Mouse (Mus musculus) 3134 (cell line): ENCODE measurements around the gene Uggt1.

ENCODE experiments used
- DNase-seq: peaks from one replicate; pipeline ENCODE4 v3.0.0-alpha.2; 2011; ENCODE audit warnings: low spot score; ENCODE audit not compliant: insufficient read length; ENCODE audit errors: extremely low read depth

Uggt1 gene

DNA sequence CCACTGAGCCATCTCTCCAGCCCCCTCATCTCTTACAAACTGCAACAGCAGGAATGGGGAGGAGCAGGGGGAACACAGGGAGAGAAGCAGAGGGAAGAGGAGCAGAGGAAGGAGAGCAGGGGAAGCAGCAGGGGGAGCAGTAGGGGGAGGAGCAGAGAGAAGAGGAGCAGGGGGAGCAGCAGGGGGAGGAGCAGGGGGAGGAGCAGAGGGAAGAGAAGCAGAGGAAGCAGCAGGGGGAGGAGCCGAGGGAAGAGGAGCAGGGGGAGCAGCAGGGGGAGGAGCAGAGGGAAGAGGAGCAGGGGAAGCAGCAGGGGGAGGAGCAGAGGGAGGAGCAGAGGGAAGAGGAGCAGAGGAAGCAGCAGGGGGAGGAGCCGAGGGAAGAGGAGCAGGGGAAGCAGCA is 14.1 kb upstream of the Uggt1 start:
- no peak for DNase-seq

DNA sequence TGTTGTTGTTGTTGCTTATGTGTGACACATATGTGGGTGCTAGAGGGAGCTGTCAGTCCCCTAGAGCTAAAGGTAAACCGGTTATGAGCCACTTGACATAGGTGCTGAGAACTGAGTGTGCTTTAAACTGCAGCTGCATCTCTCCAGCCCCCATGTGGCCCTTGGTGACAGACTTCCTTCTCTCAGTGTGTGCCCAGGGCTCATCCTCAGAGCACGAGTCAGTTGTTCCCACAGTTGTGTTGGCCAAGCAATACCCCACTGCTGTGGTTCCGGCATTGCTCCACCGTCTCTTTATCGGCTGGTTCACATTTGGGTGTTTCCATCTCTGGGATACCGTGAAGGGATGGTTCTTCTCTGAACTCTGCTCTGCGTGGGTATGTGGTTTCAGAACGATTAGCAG is 12.8 kb upstream of the Uggt1 start:
- DNase-seq: no peak

DNA sequence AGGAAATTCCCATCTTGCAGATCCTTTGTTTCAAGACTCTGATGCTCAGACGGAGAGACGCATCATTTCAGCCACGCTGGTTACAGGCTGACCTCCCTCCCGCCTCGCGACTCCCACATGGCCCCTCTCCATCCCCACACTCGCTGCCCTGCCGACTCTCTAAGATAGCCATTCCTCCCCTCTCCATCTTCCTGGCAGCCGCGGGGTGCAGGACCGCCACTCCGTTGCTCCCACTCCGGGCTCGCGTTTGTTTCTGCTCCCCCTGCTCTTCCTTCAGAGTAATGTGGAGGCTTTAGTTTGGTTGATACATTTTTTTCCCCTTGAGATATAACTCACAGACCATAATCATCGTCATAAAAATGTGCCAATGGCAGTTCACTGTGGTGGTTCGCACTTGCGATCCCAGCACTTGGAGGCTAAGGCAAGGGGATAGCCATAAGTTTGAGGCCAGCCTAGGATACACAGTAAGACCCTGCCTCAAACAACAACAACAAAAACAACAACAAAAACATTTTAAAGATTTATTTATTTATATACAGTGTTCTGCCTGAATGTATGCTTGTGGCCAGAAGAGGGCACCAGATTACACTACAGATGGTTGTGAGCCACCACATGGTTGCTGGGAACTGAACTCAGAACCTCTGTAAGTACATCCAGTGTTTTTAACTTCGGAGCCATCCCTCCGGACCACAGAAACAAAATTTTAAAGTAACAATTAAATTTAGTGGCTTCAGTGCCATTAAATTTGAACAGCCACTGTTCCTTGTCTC is 11.5 kb upstream of the Uggt1 start:
- no peak for DNase-seq

DNA sequence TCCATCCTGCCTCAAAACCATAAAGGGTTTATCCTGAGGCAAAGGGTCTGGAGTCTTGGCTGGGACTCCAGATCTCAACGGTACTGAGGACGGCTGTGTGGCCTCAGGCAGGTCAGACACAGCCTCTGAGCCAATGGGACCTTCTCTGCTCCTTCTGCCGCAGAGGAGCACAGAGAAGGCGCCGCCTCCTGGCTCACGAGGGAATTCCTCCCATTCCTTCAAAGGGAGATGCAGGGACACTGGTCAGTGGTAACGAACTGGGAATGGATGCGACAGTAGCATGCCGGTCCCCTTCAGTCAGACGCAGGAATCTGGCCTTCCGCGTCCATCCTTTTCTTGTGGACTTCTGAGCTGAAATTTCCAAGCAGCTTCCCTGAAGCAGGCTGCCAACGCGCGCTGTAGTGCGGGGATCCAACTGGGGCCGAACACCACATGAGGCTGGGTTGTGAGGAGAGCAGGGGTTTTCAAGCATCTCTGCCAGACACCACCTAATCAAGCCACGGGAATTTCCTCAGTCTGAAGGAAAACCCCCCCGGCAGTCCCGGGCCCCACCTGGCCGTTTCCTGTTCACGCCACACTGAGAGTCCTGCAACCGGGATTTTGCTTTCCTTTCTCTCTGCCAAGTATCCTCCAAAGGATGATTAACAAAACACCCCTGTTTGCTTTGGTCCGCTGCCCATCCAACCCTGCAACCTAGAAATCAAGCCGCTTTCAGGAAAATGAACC is 10.3 kb upstream of the Uggt1 start:
- DNase-seq: peak; percentile 44

DNA sequence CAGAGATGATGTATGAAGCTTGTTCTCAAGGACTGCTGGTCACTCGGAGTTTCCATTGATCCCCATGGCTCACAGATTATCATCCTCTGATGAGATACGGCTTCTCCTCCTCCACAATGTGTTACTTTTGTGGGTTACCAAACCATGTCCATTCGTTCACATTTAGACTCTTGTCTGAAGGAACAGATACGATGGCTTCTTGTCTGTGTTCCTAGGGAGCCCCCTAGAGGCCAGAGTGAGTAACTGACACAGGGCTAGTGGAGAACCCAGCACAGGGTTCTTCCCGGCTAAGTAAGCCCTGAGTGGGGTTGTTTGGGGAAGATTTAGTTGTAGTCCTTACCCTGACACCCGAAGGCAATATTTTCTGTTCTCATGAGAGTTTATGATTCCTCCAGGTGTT is 8.3 kb upstream of the Uggt1 start:
- DNase-seq: no peak

DNA sequence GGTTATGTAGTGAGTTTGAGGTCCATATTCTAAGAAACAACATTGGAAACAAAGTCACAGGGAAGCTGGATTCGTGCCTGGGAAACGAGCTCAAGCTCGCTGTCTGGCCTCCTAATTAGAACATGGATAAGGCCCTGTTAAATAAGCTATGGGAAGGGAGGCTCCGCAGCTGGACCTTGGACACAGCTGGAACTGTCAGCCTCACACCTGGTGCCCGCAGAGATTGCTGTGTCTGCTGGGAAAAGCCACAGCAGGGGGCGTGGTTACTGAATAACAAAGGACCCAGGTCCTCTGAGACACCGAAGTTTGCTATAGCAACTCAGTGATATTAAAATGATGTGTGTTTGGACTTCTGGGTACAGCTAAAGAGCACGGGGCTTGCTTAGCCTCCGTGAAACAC is 6.9 kb upstream of the Uggt1 start:
- DNase-seq: no peak

DNA sequence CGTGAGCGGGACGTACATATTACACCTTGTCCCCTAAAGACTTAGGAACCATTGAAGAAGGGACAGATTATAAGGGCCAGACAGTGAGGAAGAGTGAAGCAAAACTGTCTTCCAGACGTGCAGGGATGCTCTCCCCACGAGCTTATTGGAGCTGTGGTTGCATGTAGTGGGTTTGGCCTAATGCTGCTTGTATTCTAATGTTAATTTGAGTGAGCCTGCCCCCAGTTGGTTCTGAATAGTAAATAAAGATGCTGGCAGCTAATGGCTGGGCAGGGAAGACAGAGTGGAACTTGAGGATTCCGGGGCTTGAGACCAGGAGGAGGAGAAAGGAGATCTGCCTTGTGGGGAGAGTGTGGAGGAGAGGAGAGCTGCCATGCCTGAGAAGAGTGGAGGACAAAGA is 2.2 kb upstream of the Uggt1 start:
- DNase-seq: no peak

DNA sequence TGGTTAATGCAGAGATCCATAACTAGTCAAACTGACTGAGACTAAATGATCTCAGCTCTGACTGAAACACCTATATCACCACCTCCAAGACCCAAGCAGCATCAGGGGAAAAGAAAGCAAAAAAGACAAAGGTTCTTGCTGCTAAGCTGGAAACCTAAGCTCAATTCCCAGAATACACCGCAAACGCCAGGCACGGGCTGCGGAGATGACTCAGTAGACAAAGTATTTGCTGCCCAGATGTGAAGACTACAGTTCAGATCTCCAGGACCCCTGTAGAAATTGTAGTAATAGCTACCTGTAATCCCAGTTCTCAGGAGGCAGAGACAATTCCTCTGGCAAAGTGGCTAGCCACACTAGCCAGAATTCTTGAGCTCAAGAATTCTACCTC is 302 bp upstream of the Uggt1 start:
- DNase-seq: peak; percentile 40

DNA sequence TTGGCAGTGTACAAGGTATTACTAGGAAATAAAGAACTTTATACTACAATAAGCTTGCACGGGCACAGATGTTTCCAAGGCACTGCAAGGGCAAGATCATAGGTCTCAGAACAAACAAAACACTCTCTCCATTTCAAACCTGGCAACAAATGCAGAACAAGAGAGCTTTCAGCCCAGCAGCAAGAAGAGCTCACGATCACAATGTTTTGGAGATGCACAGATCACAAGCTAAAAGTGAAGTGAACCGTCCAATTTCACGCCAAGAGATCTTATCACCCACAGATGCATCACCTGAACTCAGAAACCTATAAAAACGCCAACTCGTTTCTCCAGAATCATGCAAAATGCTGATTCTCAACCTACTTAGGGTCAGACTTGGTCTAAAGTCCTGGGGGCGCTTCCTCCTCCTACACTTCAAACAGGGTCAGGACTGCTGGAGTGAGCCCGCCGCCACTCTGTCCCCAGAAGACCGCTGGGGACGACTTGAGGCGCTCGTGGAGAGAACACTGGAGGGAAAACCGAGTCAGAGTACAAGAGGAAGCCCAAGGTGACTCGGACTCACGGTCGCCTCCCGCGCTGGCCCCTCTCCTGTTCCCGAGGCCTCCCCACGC is 968 bp downstream of the Uggt1 start:
- DNase-seq: no peak

DNA sequence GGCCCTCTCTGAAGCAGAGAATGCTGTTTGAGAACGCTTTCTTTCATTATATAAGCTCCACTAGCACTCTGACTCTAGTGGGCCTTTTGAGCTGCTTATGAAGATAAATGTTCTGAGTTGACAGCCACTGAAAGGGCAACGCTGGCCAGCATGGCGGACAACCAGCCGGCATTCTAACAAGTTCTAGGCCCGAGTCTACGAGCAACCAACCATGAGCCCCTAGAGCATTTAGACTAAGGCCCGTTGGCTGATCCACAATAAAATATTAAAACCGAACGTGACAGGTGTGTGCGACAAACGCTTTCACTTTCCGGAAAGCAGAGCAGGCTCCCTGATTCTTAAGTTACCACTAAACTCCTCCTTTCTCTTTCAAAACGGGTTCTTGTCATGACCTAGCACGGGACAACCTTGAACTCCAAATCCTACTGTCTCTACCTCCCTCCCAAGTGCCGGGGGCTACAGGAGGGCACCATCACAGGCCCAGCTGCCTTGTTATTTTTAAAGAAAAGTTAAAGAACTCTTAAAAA is 2.6 kb downstream of the Uggt1 start:
- DNase-seq: no peak

DNA sequence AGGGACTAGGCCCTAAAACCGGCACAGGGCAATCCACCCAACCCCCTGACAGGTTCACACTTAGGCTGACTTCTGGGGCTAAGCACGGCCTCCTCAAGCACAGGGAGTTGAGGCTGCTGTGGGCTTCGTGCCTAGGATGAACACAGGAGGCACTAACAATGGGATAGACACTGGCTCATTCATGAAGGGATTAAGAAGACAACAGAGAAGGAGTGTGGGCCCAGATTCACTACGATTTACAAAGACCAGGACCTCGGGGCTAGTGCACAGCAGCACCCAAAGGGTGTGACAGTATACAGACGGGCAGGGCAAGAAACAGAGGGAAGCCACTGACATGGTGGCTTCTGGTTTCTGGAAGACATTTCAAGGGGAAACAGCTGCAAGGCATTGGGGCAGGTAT is 4.3 kb downstream of the Uggt1 start:
- DNase-seq: no peak

DNA sequence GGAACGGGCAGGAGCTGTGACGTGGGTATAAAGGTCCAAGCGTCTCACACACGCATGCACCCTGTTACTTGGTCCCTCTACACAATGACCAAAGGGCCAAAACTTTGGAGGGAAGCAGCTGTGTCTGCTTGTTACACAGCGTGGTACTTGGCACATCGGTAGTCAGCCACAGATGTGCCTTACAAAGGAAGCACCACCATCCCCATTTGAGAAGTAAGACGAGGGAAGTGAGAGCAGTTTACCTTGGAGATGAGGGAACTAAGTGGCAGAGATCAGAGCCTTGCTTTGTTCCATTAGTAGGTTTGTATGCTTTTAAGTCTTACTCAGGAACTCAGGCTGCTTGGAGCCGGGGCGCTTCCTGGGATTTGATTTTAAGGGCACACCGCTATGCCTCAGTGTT is 5.1 kb downstream of the Uggt1 start:
- DNase-seq: no peak

DNA sequence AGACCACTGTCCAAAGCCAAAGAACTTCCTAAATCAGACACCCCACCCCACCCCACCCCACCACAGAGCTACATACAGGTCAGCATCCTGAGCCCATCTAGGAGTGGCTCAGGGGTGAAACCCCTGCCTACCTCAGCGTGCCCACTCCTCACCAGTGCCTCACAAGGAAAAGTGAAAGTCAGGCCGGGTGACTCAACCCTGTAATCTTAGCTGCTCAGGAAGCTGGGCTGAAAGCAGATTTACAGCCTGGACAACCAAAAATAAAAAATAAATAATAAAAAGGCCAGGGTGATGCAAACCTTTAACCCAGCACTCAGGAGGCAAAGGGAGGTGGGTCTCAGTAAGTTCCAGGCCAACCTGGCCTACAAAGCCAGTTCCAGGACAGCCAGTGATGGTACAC is 8.7 kb downstream of the Uggt1 start:
- DNase-seq: peak; percentile 31

DNA sequence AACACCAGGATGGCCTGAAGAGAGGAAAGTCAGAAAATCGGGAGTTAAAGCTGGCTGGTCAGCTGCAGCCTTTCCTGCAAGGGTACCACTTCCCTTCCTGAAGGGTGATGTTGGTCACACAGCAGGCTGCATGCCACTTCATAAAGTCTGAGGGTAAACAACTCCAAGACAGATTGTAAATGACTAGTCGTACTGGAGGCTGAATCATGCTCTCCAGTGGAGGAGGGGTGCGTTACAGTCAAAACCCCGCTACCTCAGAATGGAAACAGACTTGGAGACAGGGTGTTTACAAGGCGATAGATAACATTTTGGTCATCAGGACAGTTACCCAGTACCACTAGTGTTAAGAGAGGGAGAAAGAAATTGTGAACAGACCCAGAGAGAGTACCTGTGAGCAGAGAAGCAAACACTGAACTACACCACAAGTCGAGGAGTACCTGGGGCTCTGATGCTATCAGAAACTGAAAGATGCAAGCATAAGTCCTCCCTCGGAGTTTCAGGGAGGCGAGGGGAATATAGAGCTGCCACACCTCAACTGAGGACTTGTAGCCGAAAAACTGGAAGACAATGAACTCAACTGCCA is 9.4 kb downstream of the Uggt1 start:
- no peak for DNase-seq

DNA sequence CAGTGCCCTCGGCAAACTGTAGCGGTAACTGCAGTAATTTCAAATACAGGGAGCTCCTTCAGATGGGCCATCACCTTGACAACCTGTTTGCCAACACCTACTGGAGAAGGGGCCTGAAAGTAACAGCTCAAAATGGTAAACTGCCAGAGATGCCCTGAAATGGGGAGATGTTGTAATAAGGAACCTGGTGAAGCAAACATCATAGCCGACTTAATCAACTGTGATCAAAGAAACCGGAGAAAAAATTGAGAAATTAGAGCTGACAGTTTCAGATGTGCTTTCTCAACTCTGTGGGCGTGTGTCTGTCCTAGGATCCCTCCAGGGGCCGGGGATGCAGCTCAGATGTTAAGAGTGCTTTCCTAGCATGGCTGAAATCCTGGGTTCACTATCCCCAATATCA is 11.3 kb downstream of the Uggt1 start:
- no peak for DNase-seq

DNA sequence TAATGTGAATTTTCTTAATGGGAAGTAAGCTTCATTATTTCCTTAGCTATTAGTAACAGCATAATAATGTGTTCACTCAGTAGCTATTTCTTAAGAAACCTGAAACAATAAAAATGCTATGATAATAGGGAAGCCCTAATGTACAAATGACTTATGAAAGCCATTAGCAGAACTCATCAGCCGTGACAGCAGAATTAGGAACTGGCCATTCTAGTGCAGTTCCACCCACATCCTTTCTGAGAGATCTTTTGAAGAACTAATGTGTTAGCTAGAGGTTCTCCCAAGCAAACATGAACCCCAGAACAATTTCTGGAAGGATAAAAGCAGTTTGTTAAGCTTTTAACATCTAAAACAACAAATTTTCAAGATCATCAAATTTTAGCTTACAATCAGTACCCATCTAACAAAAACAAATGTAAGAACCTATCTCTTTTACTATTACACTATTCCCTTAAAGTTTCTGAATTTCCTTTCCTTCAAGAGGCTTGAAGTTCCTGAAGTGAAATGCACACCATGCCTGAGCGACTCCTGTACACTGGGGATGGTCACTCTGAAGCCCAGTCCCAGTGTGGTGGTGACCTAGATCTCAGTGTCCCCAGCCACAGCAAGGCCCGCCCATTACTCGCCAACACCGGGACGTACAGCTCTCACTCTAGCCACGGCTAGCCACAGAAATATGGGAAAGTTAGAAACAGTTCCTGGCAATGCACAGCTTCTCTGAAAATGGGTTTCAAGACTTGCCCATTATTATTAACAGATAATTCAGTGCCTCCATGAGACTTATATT is 13.4 kb downstream of the Uggt1 start:
- DNase-seq: no peak

DNA sequence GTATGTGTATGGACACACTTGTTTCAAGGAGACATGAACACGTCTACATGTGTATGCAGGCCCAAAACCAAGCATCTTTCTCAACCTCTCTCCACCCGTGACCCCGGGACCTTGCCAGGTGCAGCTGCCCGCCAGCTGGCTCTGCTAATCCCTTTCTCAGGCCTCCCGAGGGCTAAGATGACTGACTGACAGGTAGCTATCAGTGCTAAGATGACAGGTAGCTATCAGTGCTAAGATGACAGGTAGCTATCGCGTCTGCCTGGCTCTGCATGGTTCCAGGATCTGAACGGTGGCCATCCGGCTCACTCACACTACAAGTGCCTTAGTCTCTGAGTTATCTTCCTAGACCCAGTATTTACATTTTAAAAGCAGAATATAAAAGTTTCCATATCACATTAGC is 16.1 kb downstream of the Uggt1 start:
- no peak for DNase-seq

DNA sequence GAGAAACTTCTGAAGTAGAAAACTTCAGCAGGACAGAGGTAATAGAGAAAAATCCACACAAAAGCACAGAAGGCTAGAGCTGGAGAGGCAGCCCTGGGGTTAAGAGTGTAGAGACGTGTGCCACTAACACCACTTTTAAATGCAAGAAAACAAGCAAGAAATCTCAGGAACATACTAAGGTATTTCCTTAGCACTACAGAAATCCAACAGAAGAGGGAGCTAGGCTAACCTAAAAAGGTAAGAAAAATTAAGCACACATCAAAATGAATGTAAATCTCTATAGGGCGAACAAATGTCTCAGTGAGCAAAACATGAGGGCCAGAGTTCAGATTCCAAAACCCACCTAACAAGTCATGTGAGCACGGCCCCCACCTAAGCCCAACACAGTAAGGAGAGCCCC is 19.9 kb downstream of the Uggt1 start:
- DNase-seq: no peak

DNA sequence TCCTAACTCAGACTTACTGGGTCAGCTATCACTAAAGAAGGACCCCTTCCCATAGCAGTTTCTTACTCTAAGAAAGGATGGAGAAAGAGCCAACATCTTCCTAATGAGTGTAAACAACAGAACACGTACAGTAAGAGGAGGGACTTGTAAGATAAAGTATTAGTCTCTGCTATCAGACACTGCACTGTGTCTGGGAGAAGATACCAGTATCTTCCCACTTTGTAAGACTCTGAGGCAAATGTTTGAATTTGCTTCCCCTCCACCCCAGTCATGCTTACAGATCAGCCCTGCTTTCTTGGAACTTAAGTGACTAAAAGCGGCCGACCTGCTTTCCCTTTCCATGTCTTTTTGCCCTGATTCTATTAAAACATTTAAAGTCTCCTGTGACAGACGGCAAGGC is 30.2 kb downstream of the Uggt1 start:
- DNase-seq: no peak

DNA sequence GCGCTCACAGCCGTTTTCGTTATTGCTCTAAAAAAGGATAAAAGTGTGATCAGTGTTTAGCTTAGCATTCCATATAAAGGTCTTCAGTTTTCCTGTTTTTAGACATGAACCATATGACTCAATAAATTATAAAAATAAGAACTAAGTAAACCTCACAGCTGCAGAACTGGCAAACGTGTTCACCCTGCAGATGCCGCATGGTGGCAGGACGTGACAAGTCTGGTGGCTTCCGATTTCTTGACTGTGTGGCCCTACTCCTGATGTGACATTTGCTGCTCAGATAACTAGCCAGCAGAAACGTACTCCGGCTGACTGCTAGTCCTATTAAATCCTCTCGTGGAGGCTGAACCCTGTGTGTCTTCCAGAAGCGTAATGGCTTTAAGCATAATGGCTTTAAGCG is 42.8 kb downstream of the Uggt1 start:
- DNase-seq: no peak

DNA sequence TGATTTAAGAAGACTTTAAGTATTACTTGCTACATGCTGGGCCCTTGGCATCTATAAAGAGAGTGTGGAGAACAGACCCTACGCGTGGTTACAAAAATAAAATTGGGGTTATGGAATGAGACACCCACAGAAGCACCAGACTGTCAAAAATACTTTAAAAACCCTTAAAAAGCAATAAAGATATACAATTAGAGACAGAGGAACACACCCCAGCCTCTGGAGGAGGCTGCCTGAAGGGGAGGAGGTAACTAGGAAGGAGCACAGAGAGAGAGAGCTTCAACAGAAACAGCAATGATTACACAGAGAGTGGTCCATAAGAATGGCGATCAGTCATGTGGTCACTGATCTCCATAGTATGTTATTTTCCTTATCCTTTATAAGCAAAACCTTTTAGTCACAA is 50.0 kb downstream of the Uggt1 start:
- DNase-seq: no peak
